14 mouse cellular contexts compared by ENCODE assay signal in the genomic region with DNA sequence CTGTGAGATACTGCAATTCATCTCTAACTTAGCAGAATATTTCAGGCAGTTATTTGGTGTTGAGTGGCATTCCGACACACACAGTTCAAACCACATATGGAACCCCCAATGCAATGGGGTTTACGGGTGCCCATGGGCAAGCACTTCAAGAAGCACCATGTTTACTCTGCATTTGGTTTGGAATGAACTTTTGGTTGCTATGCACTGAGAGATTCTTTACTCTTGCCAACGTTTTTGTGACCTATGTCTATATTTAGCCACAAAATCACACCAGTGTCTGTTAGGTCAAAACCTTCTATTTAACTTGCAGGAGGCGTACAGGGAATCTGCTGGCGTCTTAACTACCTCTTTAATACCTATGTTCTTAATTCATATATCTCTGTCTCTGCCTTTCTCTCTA.
"Had no signal": no experiment of that assay in that cellular context is flagged by ENCODE, and none has a peak within 500 bp of the region (broad histone marks: within the 10 kb centered on the region; RNA-seq: fewer than 3 reads in every experiment).

No protein-coding gene starts in this region.

- DNase-seq: layer of hippocampus, adult 9-11 months; liver, embryonic 13.5 days; lung, adult 2 months; lung, postnatal 14 days; lung, postnatal 4 days; midbrain, embryonic 14.5 days; right cerebral cortex, postnatal 4 days; thymus, adult 2 months; thymus, postnatal 14 days; thymus, postnatal 4 days had no signal

- H3K4me3 ChIP-seq: layer of hippocampus, adult 2 months; liver, embryonic 13.5 days had no signal

- H3K36me3 ChIP-seq: liver, embryonic 13.5 days had no signal

- H3K4me1 ChIP-seq: liver, embryonic 13.5 days had no signal

- H3K27me3 ChIP-seq: liver, embryonic 13.5 days had no signal

- H3K9ac ChIP-seq: liver, embryonic 13.5 days had no signal

- H3K4me2 ChIP-seq: liver, embryonic 13.5 days; midbrain, embryonic 11.5 days had no signal

- H3K9me3 ChIP-seq: liver, embryonic 13.5 days had no signal

- H3K27ac ChIP-seq: kidney, postnatal 0 days; layer of hippocampus, adult 2 months; liver, embryonic 13.5 days; stomach, postnatal 0 days had no signal
